Mouse (Mus musculus): Measurements from ENCODE around the gene Tmem259.
"Not testable (repeated sequence)": the region's sequence is repeated elsewhere in the genome, so short reads cannot be mapped to it uniquely, and the experiment has no call there.

Tmem259 gene

GRCm38 (mm10) chr10:79965325-79965724 is 18.8 kb downstream of the Tmem259 start:
- DNase-seq (ENCODE audit: extremely low spot score, low spot score): no peak

GRCm38 (mm10) chr10:79964727-79965126 is 19.4 kb downstream of the Tmem259 start:
- no peak for DNase-seq (ENCODE audit: extremely low spot score, low spot score)

DNA sequence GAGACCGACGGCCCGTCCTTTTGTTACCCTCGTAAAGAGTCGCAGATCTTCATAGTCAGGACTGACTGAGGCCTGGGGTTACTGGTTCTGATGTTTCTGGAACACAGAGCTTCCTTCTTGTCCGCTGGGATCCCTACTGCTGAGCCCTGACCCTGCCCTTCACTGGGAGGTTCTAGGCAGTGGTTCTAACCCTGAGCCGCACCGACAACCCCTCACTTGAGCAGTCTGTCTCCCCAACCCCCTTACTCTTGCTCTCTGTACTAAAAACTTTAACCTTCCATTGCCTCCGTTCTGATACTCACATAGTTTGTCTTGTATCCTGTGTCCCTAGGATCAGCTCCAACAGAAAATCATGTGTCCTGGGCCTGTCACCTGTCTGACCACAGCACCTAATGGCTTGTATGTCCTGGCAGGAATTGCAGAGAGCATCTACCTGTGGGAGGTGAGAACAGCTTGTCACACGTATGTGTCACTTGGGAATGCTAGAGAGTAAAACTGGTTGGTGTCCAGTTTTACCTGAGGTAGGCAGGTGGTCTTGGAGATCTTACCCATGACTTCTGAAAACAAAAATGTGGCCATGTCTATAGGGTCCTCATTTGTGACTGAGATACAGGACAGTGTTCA is 23.3 kb downstream of the Tmem259 start:
- DNase-seq (ENCODE audit: extremely low spot score, low spot score): no peak

DNA sequence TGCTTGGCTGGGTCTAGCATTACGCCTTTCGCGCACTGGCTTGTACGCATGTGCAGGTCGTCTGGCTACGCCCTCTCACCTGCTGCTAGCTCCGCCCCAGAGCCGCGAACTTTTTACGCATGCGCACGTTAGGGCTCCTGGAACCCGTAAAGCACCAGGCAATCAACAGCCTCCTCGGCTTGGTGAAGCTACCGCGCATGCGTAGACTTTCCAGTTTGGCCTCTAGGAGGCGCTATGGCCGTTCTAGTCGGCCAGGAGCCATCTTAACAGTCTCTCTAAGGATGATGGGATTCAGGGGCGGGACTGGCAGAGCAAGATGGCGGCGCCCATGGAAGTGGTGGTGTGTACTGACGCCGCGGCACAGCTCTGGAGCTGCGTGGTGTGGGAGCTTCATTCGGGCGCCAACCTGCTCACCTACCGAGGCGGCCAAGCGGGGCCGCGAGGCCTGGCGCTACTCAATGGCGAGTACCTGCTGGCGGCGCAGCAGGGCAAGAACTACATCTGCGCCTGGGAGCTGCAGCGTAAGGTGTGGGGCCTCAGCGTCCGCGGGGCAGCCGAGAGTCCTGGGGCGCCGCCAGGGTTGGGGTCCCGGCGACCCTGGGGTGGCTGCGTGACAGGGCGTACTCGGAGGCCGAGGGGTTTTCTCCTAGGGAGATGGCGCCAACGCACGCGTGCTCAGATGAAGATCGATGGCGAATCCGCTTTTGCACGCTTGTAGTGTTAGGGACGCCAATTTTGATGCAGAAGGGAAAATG is 24.1 kb downstream of the Tmem259 start, which contains the start of gene Wdr18:
Gene Wdr18 (plus strand): TSS at position 306 of the 755 bp plus-strand sequence.
- DNase-seq (ENCODE audit: extremely low spot score, low spot score): peak; percentile 100

DNA sequence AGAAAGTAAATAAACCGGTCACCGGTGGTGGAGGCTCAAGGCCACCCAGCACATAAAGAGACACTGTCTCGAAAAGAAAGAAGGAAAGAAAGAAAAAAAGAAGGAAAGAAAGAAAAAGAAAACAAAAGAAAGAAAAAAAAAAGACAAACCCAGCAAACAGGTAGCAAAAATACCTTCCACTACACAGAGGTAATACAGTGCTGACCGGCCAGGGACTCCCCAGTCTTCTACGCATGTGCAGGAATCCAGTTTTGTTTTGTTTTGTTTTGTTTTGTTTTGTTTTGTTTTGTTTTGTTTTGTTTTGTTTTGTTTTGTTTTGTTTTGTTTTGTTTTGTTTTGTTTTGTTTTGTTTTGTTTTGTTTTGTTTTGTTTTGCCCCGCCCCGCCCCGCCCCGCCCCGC is 24.7 kb downstream of the Tmem259 start:
- DNase-seq (ENCODE audit: extremely low spot score, low spot score): not testable (repeated sequence)

- DNase-seq (ENCODE audit: extremely low spot score, low spot score): peak; percentile 85
These were observed 25.9 kb downstream of the Tmem259 start for GRCm38 (mm10) chr10:79958140-79958816.

- DNase-seq (ENCODE audit: extremely low spot score, low spot score): no peak
These were observed 27.4 kb downstream of the Tmem259 start for GRCm38 (mm10) chr10:79956643-79957154.

- no peak for DNase-seq (ENCODE audit: extremely low spot score, low spot score)
These were observed 28.4 kb downstream of the Tmem259 start for GRCm38 (mm10) chr10:79955691-79956090.

DNA sequence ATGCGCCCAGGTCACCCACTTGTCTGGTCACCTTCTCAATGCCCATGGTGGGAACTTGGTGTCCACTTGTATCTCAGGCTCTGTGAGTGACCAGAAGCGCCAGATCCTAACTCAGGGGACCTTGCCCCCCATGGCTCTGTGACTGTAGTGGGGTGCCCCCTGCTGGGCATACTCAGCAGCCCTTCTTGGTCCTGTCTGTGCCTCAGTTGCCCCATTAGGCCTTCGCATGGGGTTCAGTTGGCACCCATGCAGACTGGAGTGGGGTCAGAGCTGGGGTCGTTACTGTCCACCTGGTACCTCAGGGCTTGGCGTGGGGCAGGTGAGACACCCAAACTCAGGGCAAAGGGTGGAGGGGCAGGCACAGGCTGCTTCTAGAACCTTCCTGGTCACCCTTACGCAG is 30.2 kb downstream of the Tmem259 start:
- DNase-seq (ENCODE audit: extremely low spot score, low spot score): no peak

- DNase-seq (ENCODE audit: extremely low spot score, low spot score): no peak
These were observed 33.5 kb downstream of the Tmem259 start for GRCm38 (mm10) chr10:79950661-79951060.

GRCm38 (mm10) chr10:79949873-79950272 is 34.3 kb downstream of the Tmem259 start:
- no peak for DNase-seq (ENCODE audit: extremely low spot score, low spot score)

DNA sequence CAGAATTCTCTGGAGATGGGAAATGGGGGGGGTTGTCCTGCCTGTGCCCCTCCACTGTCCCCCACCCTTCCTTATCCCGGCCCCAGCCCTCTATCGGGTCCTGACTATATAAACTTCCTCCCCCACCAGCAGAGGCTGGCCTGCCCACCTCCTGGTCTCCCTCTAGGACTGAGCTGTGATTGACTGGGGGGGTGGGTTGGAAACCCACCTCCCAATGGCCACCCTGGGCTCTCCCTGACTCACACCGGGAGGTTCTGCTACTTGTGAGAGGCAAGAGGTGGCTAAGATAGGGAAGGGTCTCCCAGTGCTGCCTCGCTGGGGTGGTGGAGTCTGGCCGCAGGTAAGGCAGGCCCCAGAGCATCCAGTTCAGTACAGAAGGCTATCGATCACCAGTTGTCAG is 36.6 kb downstream of the Tmem259 start:
- no peak for DNase-seq (ENCODE audit: extremely low spot score, low spot score)

DNA sequence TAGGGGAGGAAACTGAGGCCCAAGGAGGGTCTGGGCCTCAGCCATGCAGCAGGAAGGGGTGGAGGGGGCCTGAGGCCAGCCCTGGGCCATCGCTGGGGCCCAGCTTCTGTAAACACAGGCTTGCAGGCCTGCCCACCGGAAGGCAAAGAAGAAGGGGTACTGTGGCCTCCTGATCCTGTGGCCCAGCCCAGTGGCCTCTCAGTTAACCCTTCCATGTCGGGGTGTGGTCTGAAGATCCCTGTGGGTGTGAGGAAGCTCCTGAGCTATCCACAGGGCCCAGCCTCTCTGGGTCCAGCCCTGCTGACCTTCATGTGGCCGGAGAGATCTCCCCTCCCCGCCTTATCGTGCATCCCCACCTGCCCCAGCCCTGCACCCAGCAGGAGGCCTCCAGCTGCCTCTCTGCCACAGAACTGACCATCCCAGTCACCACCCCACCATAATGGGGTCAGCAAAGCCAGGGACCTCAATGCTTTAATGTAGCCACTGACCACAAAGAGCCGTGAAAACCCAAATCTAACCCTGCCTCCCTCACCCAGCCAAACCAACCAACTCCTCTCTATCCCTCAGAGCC is 37.3 kb downstream of the Tmem259 start:
- no peak for DNase-seq (ENCODE audit: extremely low spot score, low spot score)

- DNase-seq (ENCODE audit: extremely low spot score, low spot score): peak; percentile 60
These were observed 38.5 kb downstream of the Tmem259 start for GRCm38 (mm10) chr10:79945507-79946234.

DNA sequence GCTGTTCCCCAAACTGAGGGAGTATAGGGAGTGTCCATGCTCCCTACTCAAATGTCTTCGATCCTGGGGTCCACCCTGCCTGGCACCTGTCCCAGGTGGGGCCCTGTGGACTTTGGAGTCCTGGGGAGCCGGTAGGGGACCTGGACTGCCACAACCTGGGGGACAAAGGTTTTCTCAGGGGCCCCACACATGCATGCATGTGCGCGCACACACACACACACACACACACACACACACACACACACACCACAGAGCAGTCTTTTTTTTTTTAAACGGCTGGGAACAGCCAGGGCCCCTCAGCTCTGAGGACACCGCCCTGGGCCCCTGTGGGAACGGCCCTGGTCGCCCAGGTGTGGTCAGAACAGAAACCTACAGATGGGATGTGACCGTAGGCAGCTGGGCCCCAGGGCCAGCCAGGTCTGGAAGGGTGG is 40.6 kb downstream of the Tmem259 start:
- DNase-seq (ENCODE audit: extremely low spot score, low spot score): no peak

- no peak for DNase-seq (ENCODE audit: extremely low spot score, low spot score)
These were observed 41.1 kb downstream of the Tmem259 start for GRCm38 (mm10) chr10:79942988-79943387.

GRCm38 (mm10) chr10:79940749-79941148 is 43.4 kb downstream of the Tmem259 start:
- no peak for DNase-seq (ENCODE audit: extremely low spot score, low spot score)

DNA sequence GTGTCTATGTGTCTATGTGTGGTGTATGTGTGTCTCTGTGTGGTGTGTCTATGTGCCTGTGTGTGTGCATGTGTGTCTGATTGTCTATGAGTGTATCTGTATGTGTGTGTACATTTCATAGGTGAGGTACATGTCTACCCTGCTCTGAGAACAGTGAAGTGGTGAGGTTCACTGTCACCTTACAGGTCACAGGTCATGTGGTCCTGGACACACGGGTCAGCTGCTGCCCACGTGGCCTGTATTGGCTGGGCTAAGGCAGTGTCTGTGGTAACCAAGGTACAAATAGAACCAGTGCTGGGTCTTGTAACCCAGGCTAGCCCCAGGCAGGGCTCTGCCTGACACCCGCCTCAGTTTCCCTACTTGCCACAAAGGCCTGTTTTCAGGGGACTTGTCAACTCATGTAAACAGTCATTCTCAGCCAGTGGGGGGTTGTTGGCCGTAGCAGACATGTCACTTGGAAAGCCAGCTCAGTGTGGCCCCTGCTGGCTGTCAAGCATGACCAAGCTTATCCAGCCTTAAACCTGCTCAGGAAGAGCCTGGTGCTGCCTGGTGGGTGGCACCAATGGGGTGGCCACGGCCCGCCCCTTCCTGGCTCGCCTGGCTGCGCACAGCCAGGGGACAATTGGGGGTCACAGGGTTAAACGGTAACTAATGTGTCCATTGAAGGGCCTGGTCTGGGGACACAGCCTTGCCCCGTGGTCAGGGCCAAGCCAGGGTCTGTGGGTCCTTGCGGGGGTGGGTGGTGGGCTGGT is 46.2 kb downstream of the Tmem259 start:
- no peak for DNase-seq (ENCODE audit: extremely low spot score, low spot score)

DNA sequence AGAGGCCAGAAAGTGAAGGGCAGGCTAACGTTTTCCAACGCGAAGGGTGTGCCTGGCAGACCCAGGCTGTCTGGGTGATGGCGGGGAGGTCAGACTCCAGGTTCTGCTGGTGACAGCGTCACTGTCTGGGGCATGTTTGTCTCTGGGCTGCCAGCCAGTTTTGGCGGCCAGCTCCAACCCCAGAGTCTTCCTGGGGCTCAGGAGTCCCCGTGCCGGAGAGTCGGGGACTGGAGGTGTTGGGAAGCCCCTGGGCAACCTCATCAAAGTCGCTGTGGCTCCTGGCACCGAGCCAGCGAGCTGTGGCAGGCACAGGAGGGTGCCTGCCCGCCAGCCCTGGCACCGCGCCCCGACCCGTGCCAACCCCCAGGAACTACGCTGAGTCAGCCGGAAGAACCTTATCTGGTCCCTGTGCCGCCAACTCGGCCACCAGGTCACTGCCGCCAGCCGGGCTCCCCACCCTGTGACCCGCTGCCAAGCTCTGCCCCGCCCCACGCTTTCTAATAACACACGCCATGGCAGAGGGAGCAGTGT is 47.2 kb downstream of the Tmem259 start:
- no peak for DNase-seq (ENCODE audit: extremely low spot score, low spot score)

DNA sequence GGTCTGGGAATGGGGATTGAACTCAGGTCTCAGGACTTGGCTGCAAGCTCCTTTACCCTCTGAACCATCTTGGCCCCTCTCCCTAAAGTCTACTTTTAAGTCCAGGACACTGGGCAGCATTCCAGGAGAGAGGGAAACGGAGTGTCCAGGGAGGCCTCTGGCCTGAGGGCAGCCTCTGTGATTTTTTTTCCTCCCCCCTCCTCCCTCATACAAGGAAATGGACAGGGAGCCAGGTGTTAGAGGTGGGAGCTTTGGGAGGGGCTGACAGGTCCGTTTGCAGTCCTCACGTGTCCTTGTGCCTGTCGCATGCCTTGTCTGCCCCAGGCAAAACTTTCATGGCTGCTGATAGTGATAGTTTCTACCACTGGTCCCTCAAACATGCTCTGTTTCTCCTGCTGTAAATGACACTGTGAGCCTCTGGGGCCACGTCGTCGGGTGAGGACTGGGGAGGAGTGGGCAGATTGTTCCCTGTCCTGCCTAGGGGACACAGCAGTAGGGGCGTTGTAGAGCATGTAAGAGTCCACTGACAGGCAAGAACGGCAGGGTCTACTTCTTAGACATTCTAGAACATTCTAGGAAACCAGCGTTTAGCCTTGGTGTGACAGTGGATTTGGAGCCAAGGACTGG is 47.7 kb downstream of the Tmem259 start:
- no peak for DNase-seq (ENCODE audit: extremely low spot score, low spot score)

Data from neural tube, embryonic 10.5 days (tissue).